Mouse (Mus musculus): ENCODE results near the gene Guk1.
"Not testable (repeated sequence)": the region's sequence is repeated elsewhere in the genome, so short reads cannot be mapped to it uniquely, and the experiment has no call there.

Gene Guk1

DNA sequence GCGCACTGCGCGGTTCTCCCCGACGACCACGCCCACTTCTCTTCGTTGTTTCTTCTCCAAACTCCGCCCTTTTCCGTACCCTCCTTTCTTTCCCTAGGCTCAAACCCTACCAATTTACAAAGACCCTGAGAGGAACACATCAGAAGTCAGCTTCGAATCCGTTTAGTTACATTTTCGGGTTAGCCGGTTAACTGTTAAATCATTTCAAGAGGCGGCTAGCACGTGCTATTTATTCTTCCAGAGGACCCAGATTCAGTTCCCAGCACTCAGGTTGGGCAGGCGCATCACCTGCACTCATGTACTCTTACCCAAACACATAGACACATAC is at the start of gene Guk1:
Gene Guk1, minus strand, starts transcription at position 154 of the 328 bp plus-strand sequence.
- DNase-seq (ENCODE audit: low spot score): no peak

GRCm38 (mm10) chr11:59239796-59240195 is 47.8 kb upstream of the Guk1 start:
- DNase-seq (ENCODE audit: low spot score): no peak

DNA sequence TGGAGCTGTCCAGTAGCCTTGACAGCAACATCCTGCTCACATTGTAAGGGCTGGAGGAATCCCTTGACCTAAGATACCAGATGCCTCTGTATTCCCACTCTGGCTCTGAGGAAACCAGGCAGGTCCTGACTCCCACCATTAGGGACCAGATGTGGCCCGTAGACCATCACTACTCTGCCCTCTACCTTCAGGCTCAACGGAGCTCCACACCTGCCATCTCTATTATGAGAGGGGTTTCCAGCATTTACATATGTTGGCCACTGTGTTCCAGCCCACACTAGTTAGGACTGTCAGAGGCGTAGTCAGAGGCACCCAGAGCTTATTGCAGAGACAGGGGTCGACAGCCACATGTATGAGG is 47.4 kb upstream of the Guk1 start:
- no peak for DNase-seq (ENCODE audit: low spot score)

- DNase-seq (ENCODE audit: low spot score): peak; percentile 33
Observed at GRCm38 (mm10) chr11:59238525-59239427, 46.8 kb upstream of the Guk1 start.

GRCm38 (mm10) chr11:59232797-59233196 is 40.8 kb upstream of the Guk1 start:
- no peak for DNase-seq (ENCODE audit: low spot score)

DNA sequence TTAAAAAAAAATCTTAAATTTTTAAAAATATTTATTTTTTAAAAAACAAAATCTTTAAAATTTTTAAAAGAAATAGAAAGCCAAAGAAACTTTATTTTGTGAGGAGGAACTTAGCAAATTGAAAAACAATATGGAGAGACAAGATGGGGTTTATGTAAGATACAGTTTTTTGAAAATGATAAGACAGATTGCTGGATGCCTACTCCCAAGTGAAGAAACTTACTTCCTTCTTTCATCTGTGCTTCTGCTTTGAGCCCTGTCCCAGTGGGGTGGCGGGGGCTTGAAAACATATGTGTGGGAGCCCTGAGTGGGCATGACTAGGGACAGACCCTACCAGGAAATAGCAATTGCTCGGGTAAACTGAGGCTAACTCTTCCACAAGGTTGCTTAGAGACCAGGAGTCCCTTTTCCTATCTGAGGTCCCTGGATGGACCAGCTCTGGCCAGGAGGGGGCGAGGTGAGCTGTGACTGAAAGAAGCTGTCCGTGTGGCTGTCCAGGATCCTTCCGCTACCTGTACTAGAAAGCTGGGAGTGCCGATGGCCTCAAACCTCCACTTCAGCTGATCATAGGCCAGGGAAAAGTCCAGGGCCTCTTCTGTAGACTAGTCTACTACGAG is 38.2 kb upstream of the Guk1 start:
- DNase-seq (ENCODE audit: low spot score): no peak

DNA sequence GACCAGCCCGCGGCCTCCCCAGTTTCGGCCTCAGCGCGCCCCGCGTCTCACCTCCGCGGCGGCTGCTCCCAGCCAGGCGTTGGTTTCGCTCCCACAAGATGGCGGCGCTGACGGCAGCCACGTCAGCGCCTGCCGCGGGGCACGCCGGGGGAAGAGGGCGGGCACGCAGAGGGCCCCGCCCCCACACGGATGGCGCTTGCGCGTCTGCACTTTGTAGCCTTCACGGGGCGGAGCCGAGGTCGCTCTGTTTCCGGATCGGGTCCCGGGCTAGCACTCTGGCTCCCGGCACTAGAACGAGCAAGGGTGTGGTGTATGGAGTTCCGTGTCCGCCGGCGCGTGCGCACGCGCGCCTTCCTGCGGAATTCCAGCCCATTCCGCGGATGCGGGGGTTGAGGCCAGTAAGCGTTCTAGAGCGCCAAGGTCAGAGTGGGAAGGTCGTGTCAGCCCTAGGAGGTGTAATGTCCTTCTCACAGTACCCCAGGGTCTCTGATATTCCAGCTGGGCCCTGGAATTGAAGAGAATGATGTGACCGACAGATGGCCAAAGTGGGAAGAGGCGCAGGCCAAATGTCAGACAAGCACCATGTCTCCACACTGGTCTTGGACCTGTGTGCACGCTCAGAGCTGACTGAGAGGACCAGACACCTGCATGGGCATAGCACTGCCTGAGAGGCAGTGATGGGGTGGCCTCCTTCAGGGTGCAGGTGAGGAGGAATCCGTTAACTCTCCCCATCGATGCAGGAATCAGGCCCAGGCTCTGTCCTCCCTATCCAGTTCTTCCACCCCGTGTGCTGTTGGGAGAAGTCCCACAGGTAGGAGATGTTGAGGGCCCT is 36.3 kb upstream of the Guk1 start, which contains the start of gene Arf1:
Gene Arf1, minus strand, starts transcription at position 149 of the 832 bp plus-strand sequence.
- DNase-seq (ENCODE audit: low spot score): peak; percentile 94

GRCm38 (mm10) chr11:59227604-59228121 is 35.7 kb upstream of the Guk1 start:
- DNase-seq (ENCODE audit: low spot score): no peak

- no peak for DNase-seq (ENCODE audit: low spot score)
Observed at GRCm38 (mm10) chr11:59226787-59227603, 35.0 kb upstream of the Guk1 start.

GRCm38 (mm10) chr11:59226251-59226650 is 34.2 kb upstream of the Guk1 start:
- DNase-seq (ENCODE audit: low spot score): no peak

DNA sequence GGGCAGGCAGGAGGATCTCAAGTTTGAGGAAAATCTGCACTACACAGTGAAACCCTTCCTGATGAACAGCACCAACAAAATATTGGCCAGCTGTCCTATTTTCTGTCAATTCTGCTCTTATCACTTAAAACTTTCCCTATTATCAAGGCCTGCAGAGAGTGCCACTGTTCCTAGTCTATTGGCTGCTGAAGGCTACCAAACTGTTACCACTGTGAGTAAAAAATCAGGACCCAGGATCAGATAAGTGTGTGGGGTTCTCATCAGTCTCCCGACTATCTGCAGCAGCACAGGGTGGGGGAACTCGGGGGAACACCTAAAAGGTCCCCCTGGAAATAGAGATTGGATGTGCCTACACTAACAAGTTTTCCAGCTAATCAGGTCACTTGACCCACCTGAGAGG is 33.2 kb upstream of the Guk1 start:
- no peak for DNase-seq (ENCODE audit: low spot score)

- DNase-seq (ENCODE audit: low spot score): no peak
Observed at GRCm38 (mm10) chr11:59224470-59224869, 32.5 kb upstream of the Guk1 start.

- DNase-seq (ENCODE audit: low spot score): no peak
Observed at GRCm38 (mm10) chr11:59224025-59224424, 32.0 kb upstream of the Guk1 start.

GRCm38 (mm10) chr11:59222306-59222705 is 30.3 kb upstream of the Guk1 start:
- no peak for DNase-seq (ENCODE audit: low spot score)

GRCm38 (mm10) chr11:59221604-59222003 is 29.6 kb upstream of the Guk1 start:
- DNase-seq (ENCODE audit: low spot score): no peak

DNA sequence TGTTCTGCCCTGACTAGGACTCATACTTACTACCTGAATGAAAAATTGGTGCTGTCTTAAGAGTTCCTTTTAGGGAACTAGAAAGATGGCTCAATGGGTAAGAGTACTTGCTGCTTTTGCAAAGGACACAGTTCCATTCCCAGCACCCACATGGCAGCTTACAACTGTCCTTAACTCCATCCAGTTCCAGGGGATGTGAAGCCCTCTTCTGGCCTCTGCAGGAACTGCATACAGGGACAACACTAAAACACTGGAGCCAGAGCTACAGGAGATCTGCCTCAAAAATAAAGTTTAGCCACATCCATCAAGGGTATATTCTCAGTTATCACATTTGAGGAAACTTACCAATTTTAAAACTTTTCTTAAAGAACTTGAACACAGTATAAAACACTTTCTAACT is 27.1 kb upstream of the Guk1 start:
- no peak for DNase-seq (ENCODE audit: low spot score)

DNA sequence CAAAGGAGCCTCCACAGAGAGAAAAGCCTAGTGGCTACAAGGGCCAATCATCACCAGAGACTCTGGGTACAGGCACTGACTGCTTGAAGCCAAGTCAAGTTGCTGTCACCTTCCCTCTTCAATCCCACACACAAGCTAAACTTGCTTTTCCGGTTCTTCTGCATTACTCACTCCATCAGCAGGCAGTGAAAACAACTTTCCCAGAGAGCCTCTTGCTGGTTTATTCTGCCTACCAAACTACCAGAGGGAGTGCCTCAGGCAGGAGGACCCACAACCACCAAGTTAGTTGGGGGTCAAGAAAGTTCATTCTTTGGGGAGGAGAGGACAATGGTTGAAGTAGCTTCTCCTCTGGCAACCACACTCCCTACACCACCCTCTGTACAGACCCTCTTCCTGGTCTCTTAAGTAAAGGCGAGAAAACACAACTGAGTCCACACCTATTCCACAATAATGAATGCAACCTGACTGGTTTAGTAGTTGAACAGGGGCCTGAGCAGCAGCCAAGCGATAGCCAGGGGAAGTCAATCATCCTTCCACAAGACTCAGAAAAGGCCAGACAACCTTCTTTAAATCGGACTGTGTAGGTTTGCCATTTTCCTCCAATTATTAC is 26.5 kb upstream of the Guk1 start:
- no peak for DNase-seq (ENCODE audit: low spot score)

- DNase-seq (ENCODE audit: low spot score): no peak
Observed at GRCm38 (mm10) chr11:59216955-59217354, 24.9 kb upstream of the Guk1 start.

DNA sequence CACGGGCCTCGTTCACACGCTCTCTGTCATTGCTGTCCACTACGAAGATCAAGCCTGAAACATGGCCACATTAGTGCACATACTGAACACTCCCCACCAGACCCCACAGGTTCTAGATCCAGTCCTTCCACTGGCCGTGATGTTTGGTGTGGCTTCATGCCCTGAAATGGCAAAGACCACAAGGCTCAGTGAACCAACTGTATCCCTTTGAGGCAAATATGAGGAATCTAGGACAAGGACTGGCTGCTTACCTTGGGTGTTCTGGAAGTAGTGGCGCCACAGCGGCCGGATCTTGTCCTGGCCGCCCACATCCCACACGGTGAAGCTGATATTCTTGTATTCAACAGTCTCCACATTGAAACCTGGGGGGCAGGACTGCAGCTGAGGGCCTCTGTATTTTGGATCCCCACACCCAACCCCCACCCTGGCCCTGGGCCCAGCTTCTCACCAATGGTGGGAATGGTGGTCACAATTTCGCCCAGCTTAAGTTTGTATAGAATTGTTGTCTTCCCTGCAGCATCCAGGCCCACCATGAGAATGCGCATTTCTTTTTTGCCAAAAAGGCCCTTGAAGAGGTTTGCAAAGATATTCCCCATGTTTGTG is 21.0 kb upstream of the Guk1 start:
- DNase-seq (ENCODE audit: low spot score): no peak

- DNase-seq (ENCODE audit: low spot score): not testable (repeated sequence)
Observed at GRCm38 (mm10) chr11:59212320-59212719, 20.3 kb upstream of the Guk1 start.

- not testable (repeated sequence) for DNase-seq (ENCODE audit: low spot score)
Observed at GRCm38 (mm10) chr11:59211561-59211960, 19.5 kb upstream of the Guk1 start.

Measured in ovary, postnatal 14 days (tissue).